Mouse (Mus musculus): ENCODE data around the gene B9d2. TPM values are rescaled to one million over a fixed set of nuclear protein-coding genes. Genes with fewer than 3 reads are reported as not detected.

The B9d2 gene
- total RNA-seq, 2 experiments from 2014 or later: 8.7 to 9.7 TPM

DNA sequence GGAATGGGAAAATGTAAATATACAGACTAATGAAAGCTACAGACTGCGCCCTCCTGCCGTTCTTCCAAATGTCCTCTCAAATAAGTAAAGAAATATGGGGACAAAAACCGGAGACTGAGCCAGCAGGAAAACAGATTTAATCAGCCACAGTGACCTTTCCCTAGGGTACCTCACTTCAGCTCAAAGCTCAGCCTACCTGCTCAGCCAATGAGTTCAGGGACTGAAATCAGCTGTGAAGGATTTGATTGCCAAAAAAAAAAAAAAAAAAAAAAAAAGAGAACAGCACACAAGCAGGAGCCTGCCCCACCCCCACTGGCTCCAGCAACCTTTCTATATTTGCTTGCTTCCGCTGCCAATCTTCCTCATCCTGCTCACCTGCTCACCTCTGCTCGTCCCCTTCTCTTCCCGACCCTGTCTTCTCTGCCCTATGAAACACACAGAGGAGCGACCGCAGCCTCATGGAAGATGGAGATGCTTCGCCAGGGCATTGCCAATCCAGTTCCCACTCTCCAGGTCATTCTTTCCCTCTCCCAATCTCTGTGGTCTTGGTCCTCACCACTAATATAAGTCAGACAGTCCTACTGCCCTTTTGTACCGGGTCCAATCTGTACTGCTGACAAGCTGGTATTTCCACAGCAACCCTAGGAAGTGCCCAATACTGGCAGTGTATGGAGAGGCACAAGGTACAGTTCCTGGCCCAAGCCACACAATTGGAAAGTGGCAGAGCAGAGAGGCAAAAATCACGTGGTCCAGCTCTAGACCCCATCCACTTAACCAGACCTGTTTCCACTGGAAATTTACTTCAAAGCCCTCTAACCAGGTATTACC, 24.8 kb upstream of the B9d2 start:
- no peak for TF ChIP-seq CTCF (IDR thresholded peaks at IDR 0.05)
- DNase-seq: peak; percentile 62
- peak overlapping the region; percentile 45 for H3K4me3 ChIP-seq
- intact Hi-C loops (cut with DNase I): no loop called here
- H3K27ac ChIP-seq: peak overlapping the region; percentile 84

DNA sequence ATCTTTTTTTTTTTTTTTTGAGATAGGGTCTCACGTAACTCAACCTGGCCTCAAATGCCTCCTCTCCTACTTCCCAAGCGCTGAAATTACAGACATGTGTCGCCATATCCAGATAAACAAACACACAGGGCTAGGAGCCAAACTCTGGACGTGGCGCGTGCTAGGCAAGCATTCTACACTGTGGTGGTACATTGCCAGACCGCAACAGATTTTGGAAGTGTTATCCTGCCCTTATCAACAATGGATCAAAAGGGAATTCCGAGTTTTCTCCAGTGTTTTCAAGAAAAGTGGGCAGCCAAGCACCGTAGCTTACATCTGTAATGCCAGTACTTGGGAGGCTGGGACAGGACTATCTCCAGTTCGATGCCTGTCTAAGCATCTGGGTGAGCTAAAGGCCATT, 22.8 kb upstream of the B9d2 start:
- peak; percentile 46 for DNase-seq
- no peak for TF ChIP-seq CTCF (IDR thresholded peaks at IDR 0.05)
- intact Hi-C loops (cut with DNase I): no loop called here
- Histone ChIP-seq H3K4me3 (peak overlapping the region; percentile 95), H3K27ac (peak overlapping the region; percentile 99)

DNA sequence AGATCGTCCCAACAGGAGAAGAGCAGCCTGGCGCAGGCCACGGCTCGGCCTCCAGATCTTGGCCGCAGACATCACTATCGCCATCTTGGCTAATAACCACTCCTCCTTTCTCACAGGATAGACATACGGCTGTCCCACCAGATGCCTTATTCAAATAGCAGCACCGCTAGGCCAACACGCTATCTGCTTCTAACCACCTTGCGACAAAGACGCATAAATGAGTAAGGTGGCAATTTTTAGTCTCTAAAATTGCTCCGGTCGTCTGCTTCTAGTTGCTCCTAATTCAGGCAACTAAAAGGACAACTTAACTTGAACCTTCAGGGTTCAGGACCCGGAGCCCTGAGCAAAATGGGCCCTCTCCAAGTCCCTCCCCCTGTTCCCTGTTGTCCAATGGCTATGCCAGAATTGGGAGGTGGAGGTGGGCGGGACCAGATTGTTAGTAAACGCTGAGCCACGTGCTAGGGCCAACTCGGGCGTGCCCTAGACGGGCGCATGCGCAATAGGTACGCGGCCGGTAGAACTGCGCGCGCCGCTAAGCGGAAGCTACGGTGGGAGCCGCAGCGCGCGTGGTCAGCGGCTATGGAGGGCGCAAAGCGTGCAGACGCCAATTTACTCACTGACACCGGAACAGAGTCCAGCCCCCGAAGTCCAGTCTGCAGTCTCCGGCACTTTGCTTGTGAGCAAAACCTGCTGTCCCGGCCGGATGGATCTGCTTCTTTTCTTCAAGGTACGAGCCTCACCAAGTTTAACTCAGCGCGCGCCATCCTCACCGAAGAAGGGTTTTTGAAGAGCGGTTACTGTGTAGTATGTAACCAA, 21.7 kb upstream of the B9d2 start, which contains the start of the genes Bckdha and Exosc5:
Gene Bckdha, minus strand, starts transcription at position 325 of the 816 bp plus-strand sequence.
Gene Exosc5, plus strand, starts transcription at position 508 of the 816 bp plus-strand sequence.
- DNase-seq: peak; percentile 100
- no peak for TF ChIP-seq CTCF (IDR thresholded peaks at IDR 0.05)
- intact Hi-C loops (cut with DNase I): no loop called here
- H3K27ac ChIP-seq: peak within 1 kb of the TSS; percentile 99
- peak within 1 kb of the TSS; percentile 95 for H3K4me3 ChIP-seq

DNA sequence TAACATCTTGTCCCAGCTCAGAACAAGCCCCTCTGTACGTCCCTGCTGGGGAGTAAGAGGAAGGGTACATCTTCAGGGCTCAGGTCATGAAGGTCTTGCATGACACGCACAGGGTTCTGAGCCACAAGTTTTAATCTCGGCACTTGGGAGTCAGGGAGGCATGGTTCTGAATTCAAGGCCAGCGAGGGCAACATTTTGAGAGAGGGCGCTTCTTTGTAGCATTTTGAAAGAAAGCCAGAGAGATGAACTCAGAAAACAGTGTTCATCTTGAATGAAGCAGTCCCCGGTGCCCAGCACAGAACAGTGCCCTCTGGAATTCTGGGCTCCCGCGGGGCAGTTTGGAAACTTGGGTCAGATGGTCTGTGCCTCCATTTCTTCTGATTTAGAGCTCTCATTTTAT, 14.2 kb upstream of the B9d2 start:
- intact Hi-C loops (cut with DNase I): no loop called here
- DNase-seq: no peak
- TF ChIP-seq CTCF (IDR thresholded peaks at IDR 0.05): no peak
- no peak overlapping the region for H3K27ac ChIP-seq
- H3K4me3 ChIP-seq: no peak overlapping the region

DNA sequence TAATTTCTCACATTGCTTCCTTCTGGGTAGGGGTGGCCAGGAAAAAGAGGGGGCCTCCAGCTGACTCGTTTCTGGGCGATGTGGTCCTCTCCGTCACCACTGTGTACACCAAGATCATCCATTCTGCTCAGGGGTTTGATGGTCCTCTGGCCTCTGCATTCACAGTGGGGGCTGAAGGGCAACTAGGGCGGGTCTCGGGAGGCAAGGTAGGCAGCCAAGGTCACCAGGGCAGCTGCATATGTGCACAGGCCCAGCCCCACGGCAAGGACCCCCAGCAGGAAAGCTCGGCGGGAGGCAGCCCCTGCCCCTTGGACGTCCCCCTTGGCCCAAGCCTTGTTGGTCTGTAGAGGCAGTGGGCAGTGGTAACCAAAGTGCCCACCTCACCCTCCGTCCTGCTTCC, 11.4 kb upstream of the B9d2 start:
- no peak for DNase-seq
- Histone ChIP-seq H3K27ac (no peak overlapping the region), H3K4me3 (no peak overlapping the region)
- intact Hi-C loops (cut with DNase I): no loop called here
- TF ChIP-seq CTCF (IDR thresholded peaks at IDR 0.05): no peak

DNA sequence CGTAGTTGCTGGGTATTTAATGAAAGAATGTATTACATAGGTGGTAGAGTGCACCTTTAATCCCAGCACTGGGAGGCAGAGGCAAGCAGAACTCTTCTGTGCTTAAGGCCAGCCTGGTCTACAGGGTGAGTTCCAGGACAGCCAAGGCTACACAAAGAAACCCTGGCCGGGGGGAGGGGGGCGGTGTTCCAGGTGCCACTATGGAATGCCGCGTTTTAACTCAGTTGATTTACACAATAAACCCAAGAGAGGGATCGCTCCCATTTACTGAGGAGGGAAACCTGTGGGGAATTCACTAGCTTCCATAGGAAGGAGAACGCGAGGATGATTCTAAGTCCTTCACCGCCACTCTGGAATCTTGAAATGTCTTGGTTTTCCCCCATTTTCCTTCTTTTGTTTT, 10.9 kb upstream of the B9d2 start:
- Histone ChIP-seq H3K27ac (no peak overlapping the region), H3K4me3 (no peak overlapping the region)
- intact Hi-C loops (cut with DNase I): no loop called here
- no peak for DNase-seq
- no peak for TF ChIP-seq CTCF (IDR thresholded peaks at IDR 0.05)

DNA sequence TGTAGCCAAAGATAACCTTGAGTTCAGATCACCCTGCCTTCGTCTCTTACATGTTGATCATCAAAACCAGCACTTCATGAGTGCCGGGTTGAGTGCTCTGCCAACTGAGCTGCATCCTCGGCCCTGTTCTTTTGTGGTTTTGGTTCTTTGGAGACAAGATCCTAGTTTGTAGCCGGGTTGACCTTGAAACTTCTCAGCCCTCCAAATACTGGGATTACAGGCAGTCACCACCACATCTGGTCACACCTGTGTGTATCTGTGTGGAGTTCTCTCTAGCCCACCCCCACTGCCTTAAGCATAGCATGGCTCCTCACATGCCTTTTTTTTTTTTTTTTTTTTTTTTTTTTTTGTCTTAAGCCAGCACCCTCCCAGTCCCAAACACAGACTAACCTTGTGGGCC, 10.5 kb upstream of the B9d2 start:
- Histone ChIP-seq H3K27ac (no peak overlapping the region), H3K4me3 (no peak overlapping the region)
- intact Hi-C loops (cut with DNase I): no loop called here
- no peak for TF ChIP-seq CTCF (IDR thresholded peaks at IDR 0.05)
- no peak for DNase-seq

DNA sequence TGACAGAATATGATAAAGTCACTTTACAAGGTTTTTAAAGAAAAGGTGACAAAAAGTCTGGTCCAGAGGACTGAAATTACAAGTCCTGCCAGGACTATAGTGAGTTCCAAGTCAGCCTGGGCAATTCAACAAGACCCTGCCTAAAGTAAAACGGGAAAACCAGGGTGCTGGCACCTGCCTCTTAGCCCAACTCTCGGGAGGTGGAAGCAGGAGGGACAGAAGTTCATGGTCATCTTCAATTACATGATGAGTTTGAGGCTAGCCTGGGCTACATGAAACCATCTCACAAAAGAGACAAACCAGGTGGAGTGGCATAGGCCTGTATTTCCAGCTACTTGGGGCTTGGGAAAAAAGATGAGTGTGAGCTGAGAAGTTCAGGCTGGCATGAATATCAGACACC, 8.9 kb upstream of the B9d2 start:
- no peak for TF ChIP-seq CTCF (IDR thresholded peaks at IDR 0.05)
- intact Hi-C loops (cut with DNase I): no loop called here
- no peak for DNase-seq
- Histone ChIP-seq H3K27ac (no peak overlapping the region), H3K4me3 (no peak overlapping the region)

DNA sequence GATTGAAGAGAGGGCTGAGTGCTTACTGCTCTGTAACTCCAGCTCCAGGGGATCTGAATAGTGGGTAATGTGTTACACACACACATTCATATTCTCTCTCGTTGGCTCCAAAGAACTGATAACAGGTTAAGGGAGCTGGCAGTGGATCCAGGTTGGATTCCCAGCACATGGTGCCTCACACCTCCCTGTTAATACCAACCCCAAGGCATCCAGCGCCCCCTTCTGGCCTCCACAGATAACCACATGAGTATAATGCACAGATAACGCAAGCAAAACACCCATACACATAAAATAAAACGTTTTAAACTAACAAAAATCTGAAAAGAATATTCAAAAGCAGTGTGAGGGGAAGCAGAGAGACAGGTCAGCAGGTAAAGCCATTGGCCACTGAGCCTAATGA, 8.1 kb upstream of the B9d2 start:
- TF ChIP-seq CTCF (IDR thresholded peaks at IDR 0.05): peak; percentile 17; the same call in 1 of the 2 replicates
- intact Hi-C loops (cut with DNase I): no loop called here
- no peak overlapping the region for H3K27ac ChIP-seq
- no peak for DNase-seq
- no peak overlapping the region for H3K4me3 ChIP-seq

DNA sequence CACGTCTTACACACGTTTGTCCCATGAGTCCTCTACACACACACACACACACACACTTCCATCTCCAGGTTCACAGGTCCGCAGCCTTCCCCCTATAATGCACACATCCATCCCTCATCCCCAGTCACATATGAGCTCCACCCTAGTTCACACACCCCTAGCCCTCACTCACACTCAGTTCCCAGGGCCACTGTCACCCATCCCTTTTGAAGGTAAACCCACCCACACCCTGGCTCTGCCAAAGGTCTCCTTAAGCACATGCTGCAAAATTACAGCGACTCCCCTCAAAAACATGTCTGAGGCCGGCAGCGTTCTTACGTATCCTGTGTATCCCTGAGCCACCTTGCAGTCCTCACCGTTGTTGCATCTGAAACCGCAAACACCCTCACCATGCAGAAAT, 6.3 kb upstream of the B9d2 start:
- no peak for DNase-seq
- intact Hi-C loops (cut with DNase I): no loop called here
- no peak overlapping the region for H3K27ac ChIP-seq
- H3K4me3 ChIP-seq: no peak overlapping the region
- TF ChIP-seq CTCF (IDR thresholded peaks at IDR 0.05): no peak

DNA sequence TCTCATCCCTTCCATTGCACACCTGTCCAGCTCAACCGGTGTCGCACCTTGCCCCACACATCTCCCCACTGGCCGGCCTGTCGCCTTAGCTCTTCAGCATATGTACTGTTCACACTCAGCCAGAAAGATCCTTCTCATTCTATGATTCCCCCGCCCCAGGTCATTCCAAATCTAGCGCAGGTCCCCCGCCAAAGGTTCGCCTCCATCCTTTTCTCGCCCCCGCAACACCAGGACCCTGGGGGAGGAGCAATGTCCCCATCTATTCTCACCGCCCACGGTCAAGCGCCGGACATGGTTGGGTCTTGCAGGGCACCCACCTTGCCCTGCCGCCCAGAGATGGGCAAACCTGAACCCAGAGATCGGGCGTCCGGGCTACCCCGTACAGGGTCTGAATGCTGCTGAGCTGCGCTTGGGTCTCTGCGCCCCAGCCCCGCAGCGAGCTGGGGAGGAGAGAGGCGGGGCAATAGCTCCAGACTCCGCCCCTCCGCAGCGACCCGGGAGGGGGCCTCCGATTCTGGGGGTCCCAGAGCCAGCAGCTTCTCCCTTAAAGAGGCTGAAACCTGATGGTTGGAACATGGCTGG, 5.8 kb upstream of the B9d2 start, which contains the start of gene Tmem91:
Gene Tmem91, minus strand, starts transcription at position 448 of the 582 bp plus-strand sequence.
- Histone ChIP-seq H3K4me3 (peak within 1 kb of the TSS; percentile 60), H3K27ac (no peak within 1 kb of the TSS)
- intact Hi-C loops (cut with DNase I): no loop called here

DNA sequence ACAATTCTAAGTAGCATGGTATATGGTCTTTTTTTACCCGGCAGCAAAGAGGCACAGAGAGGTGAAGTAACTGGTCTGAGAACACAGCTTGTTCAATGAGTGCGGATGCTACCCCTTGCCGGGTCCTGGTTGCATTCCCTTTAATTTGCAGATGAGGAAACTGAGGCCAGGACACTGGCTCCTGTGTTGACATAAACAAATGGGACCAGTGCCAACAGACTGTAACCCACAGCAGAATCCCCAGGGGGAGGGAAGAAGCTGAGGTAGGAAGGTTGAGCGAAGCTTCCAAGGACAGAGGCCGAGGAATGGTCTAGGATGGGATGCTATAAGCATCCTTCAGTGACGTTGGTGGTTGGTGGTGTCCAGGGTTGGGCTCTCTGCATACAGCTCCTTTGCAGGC, 5.2 kb upstream of the B9d2 start:
- Histone ChIP-seq H3K4me3 (no peak overlapping the region), H3K27ac (no peak overlapping the region)
- TF ChIP-seq CTCF (IDR thresholded peaks at IDR 0.05): no peak
- intact Hi-C loops (cut with DNase I): no loop called here
- no peak for DNase-seq

More for the DNA sequence above, 5.8 kb upstream of the B9d2 start, which contains the start of gene Tmem91:
- no peak for DNase-seq
- TF ChIP-seq CTCF (IDR thresholded peaks at IDR 0.05): no peak
